Mouse (Mus musculus) megakaryocyte, embryonic 14.5 days (primary cell): ENCODE data around the gene Tfr2. TPM values are rescaled to one million over a fixed set of nuclear protein-coding genes. Genes with fewer than 3 reads are reported as not detected.

Source experiments
- H3K27me3 ChIP-seq: replicated peaks from 2 replicates; pipeline ENCODE3; 2012; ENCODE audit warnings: inconsistent platforms
- H3K36me3 ChIP-seq: replicated peaks from 2 replicates; pipeline ENCODE3; 2012; ENCODE audit warnings: low read length, inconsistent platforms, mixed read lengths
- H3K4me1 ChIP-seq: 2 replicates; pipeline ENCODE4 v1.6.1; 2012; ENCODE audit warnings: inconsistent platforms
- H3K4me3 ChIP-seq: replicated peaks from 2 replicates; pipeline ENCODE3; 2012; ENCODE audit warnings: moderate library complexity, mild to moderate bottlenecking, inconsistent platforms
- H3K9me3 ChIP-seq: 2 replicates; pipeline ENCODE4 v1.6.1; 2012; ENCODE audit warnings: inconsistent platforms
- FLI1 ChIP-seq: IDR thresholded peaks from 2 replicates; pipeline ENCODE4 v1.6.1; 2012; ENCODE audit warnings: low read length, inconsistent platforms, mixed read lengths
- GATA1 ChIP-seq: IDR thresholded peaks from 3 replicates; pipeline ENCODE4 v1.6.1; 2012; ENCODE audit warnings: mixed read lengths, low read length, inconsistent platforms, borderline replicate concordance
- polyA plus RNA-seq: library from polyadenylated mRNA; stranded (reverse); fragments of >175 nt; gene quantifications from 2 replicates; pipeline ENCODE4 v1.2.3, GENCODE M21; 2012; ENCODE audit warnings: low replicate concordance; ENCODE audit not compliant: insufficient read depth

Gene Tfr2
- polyA plus RNA-seq, 1 experiment, result 5.8 TPM

DNA sequence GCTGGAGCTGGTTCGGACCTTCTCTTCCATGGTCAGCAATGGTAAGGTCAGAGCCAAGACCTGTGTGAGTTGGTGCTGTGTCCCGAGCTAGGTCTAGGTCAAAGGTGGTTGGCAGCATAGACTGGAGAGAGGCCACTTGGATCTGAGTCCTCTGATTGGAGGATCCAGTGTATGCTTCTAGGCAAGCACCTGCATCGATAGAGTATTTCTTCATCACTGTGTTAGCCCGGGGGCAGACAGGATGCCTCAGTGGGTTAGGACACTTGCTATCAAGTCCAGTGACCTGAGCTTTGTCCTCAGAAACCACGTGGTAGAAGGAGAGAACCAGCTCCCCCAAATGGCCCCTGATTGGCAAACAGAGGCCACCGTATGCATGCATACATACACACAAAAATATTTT lies 10.6 kb downstream of the Tfr2 start:
- Histone ChIP-seq H3K27me3 (peaks cover 47% of the 10 kb centered on the region), H3K4me1 (peaks cover 17% of the 10 kb centered on the region), H3K4me3 (no peak overlapping the region), H3K9me3 (no peaks in the 10 kb centered on the region), H3K36me3 (peaks cover 3% of the 10 kb centered on the region)
- no peak for TF ChIP-seq FLI1
- TF ChIP-seq GATA1, result no peak

DNA sequence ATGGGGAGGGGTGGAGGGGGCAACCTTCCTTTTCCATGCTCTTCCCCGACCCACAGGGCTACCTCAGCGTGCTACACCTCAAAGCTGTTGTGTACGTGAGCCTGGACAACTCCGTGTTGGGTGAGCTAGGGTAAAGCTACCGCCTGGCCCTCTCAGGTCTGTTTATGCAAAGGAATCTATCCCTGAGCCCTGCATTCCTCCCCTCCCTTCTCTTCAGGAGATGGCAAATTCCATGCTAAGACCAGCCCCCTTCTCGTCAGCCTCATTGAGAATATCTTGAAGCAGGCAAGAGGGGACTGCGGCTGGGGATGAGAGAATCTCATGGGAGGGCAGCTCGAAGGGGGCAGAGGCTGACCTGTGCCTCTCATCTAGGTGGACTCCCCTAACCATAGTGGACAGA lies 13.1 kb downstream of the Tfr2 start:
- TF ChIP-seq GATA1 (no peak), FLI1 (no peak)
- peaks cover 5% of the 10 kb centered on the region for H3K36me3 ChIP-seq
- peaks cover 40% of the 10 kb centered on the region for H3K27me3 ChIP-seq
- H3K9me3 ChIP-seq, result peaks cover 11% of the 10 kb centered on the region
- no peak overlapping the region for H3K4me3 ChIP-seq
- H3K4me1 ChIP-seq, result peaks cover 17% of the 10 kb centered on the region

DNA sequence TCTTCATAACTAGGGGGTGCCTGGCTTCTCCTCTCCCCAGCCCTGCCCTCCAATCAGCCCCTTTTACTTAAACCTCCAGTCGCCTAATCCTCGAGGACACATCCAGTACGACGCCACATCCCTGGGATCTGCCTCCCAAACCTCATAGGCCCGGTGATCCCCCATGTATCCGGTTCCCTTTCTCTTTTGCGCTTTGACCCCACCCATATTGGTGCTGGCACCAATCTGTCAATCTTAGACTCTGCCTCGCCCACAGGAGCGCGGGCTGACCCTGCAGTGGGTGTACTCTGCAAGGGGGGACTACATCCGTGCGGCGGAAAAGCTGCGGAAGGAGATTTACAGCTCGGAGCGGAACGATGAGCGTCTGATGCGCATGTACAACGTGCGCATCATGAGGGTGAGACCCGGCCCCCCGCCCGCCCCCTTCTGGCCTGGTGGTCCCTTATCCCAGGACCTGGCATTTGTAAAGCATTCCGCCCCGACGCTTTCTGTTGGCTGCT lies 14.1 kb downstream of the Tfr2 start:
- no peak overlapping the region for H3K4me3 ChIP-seq

DNA sequence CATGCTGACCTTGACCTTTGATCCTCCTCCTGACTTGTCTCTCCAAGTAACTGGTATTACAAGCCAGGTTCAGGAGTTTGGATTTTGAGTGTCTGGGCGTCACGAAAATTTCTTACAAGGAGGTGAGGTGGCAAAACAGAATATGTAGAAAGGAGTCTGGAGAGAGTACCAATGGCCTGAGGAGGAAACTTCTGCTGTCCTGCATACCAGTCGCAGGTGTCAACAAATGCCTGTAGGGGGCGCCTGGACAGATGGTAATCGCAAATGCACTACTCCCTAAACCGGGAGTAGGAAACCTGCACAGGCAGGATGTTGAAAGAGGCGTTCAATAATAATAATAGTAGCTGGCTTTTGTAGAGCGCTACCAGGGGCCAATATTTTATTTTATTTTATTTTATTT lies 15.3 kb downstream of the Tfr2 start:
- TF ChIP-seq GATA1, result no peak
- no peak for TF ChIP-seq FLI1
- H3K36me3 ChIP-seq, result peaks cover 2% of the 10 kb centered on the region
- peaks cover 12% of the 10 kb centered on the region for H3K9me3 ChIP-seq

More for the DNA sequence above, 14.1 kb downstream of the Tfr2 start:
- H3K9me3 ChIP-seq, result peaks cover 12% of the 10 kb centered on the region
- peaks cover 4% of the 10 kb centered on the region for H3K36me3 ChIP-seq
- no peak for TF ChIP-seq FLI1
- TF ChIP-seq GATA1, result no peak
- peaks cover 34% of the 10 kb centered on the region for H3K27me3 ChIP-seq
- H3K4me1 ChIP-seq, result peaks cover 17% of the 10 kb centered on the region

DNA sequence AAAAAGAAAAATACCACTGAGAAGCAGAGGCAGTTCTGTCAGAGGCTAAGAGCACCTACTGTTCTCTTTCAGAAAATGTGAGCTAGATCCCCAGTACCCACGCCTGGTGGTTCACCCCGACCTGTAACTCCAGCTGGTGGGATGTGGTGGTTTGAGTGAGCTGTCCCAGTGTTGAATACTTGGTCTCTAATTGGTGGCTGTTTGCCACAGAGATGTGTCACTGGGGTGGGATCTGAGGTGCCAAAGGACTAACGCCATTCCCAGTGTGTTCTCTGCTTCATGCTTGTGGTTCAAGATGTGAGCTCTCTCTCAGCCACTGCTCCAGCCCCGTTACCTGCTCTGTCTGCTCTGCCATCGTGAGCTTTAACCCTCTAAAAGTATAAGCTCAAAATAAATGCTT lies 20.9 kb downstream of the Tfr2 start:
- Histone ChIP-seq H3K36me3 (peaks cover 9% of the 10 kb centered on the region), H3K4me1 (peaks cover 17% of the 10 kb centered on the region), H3K27me3 (peaks cover 1% of the 10 kb centered on the region), H3K9me3 (peaks cover 12% of the 10 kb centered on the region), H3K4me3 (no peak overlapping the region)
- TF ChIP-seq GATA1 (no peak), FLI1 (no peak)

More for the DNA sequence above, 15.3 kb downstream of the Tfr2 start:
- Histone ChIP-seq H3K4me3 (no peak overlapping the region), H3K4me1 (peaks cover 5% of the 10 kb centered on the region), H3K27me3 (peaks cover 28% of the 10 kb centered on the region)

DNA sequence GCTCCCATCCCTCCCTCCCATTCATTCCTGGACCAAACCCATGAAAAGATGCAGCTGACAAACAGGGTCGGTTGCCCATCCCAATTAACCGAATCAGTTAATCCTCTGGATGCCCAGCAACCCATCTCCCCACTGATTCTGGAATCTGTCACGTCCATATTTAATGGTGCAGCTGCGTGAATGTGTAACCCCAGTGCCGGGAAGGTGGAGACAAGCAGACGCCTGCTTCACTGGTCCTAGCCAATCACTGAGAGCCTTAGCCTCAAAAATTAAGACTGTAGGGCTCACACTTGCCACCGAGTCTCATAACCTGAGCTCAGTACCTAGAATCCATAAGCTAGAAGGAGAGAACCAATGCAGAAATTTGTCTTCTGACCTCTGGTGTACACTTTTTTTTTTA lies 26.3 kb downstream of the Tfr2 start:
- Histone ChIP-seq H3K4me3 (no peak overlapping the region), H3K36me3 (peaks cover 16% of the 10 kb centered on the region), H3K4me1 (peaks cover 62% of the 10 kb centered on the region), H3K9me3 (no peaks in the 10 kb centered on the region), H3K27me3 (no peaks in the 10 kb centered on the region)
- TF ChIP-seq GATA1 (no peak), FLI1 (no peak)

DNA sequence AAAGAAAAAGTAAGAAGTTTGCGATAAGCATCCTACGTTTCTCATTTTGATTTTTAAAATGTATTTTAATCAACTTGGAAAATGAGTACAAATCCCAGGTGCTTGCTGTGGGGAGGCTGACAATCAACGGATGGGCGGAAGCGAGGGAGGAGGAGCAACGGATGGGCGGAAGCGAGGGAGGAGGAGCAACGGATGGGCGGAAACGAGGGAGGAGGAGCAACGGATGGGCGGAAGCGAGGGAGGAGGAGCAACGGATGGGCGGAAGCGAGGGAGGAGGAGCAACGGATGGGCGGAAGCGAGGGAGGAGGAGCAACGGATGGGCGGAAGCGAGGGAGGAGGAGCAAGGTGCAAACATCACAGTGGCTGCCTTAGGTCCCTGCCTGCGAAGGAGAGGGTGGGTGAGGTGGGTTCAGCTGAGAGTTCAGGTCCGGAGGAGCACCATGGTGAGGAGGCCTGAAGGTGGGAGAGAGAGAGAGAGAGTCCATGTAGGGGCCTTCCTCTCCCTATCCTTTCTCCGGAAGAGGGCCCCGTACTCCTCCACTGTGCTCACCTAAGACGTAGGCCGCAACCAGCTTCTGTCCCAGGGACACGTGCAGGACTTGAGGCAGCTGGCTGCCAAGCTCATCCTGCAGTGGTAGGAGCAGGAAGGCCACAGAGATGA lies 27.1 kb downstream of the Tfr2 start:
- Histone ChIP-seq H3K4me3 (peak overlapping the region; percentile 90), H3K4me1 (peaks cover 58% of the 10 kb centered on the region), H3K27me3 (no peaks in the 10 kb centered on the region), H3K36me3 (peaks cover 16% of the 10 kb centered on the region), H3K9me3 (no peaks in the 10 kb centered on the region)
- no peak for TF ChIP-seq GATA1
- no peak for TF ChIP-seq FLI1

DNA sequence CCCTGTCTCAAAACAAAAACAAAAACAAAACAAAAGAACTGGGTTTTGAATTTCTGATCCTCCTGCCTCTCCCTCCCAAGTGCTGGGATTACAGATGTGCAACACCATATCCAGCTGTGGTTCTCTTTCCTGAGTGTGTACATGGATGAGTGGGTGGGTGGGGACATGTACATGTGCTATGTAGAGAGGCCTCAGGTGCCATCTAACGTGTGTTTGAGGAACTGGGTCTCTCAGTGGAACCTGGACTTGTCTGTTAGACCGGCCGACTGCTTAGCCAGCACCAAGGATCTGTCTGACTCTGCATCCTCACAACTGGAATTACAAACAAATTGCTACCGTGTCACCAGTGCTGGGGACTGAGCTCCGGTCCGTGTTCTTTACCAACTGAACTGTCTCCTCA lies 28.0 kb downstream of the Tfr2 start:
- no peaks in the 10 kb centered on the region for H3K9me3 ChIP-seq
- TF ChIP-seq GATA1, result no peak
- TF ChIP-seq FLI1, result no peak
- peaks cover 16% of the 10 kb centered on the region for H3K36me3 ChIP-seq
- peaks cover 56% of the 10 kb centered on the region for H3K4me1 ChIP-seq
- no peaks in the 10 kb centered on the region for H3K27me3 ChIP-seq
- H3K4me3 ChIP-seq, result peak overlapping the region; percentile 62

DNA sequence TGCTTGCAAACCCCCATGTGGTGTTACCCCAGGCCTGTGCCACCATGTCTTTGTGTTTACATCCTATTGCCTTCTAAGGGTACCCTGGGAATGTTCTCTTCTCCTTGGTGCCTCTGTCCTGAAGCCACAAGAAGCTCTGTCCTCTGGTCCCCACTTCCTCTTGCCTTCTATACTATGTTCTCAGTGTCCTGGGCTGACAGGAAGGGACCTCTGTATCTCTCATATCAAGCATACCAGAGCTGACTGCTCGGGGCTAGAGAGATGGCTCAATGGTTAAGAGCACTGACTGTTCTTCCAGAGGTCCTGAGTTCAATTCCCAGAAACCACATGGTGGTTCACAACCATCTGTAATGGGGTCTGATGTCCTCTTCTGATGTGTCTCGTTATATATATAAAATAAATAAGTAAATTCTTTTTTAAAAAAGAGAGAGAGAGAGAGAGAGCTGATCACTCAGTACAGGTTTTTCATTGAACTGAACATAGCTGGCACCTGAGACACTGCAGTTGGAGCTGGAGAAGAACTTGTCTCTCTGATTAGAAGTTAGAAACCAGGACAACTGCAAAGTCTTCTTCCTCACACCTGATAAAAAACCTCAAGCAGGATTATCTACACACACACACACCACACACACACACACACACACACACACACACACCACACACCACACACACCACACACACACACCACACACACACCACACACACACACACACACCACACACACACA lies 28.6 kb downstream of the Tfr2 start:
- Histone ChIP-seq H3K4me1 (peaks cover 63% of the 10 kb centered on the region), H3K4me3 (peak overlapping the region; percentile 62), H3K36me3 (peaks cover 16% of the 10 kb centered on the region), H3K9me3 (no peaks in the 10 kb centered on the region), H3K27me3 (no peaks in the 10 kb centered on the region)
- TF ChIP-seq FLI1, result no peak
- no peak for TF ChIP-seq GATA1

DNA sequence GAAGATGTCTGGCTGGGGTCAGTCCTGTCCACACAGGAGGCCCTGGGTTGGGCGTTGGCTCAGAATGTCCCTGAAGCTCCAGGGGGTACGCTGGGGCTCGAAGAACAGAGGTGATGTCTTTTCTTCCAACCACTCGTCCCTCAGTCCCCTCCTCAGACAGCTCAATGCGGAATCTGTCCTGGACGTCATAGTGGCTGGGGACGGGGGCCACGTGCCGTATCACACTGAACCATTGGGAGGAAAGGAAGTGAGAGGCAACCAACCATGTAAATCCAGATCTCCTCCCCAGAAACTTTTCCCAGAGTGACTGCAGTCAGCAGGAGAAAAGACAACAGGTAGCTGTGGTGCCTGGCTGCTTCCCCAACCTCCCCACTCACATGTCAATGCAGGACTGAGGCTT lies 30.0 kb downstream of the Tfr2 start:
- Histone ChIP-seq H3K27me3 (no peaks in the 10 kb centered on the region), H3K36me3 (peaks cover 19% of the 10 kb centered on the region), H3K4me3 (peak overlapping the region; percentile 96), H3K4me1 (peaks cover 69% of the 10 kb centered on the region), H3K9me3 (no peaks in the 10 kb centered on the region)
- TF ChIP-seq FLI1 (no peak), GATA1 (no peak)
